Mouse (Mus musculus) small intestine, adult 2 months (tissue): ENCODE results near the gene Rmnd5a. TPM values are rescaled to one million over a fixed set of nuclear protein-coding genes. Genes with fewer than 3 reads are reported as not detected.
"Not testable (repeated sequence)": the region's sequence is repeated elsewhere in the genome, so short reads cannot be mapped to it uniquely, and the experiment has no call there.

Experiments
- H3K27ac ChIP-seq: fragments of 200-500 bp; 2 replicates; pipeline ENCODE4 v1.5.1; 2012; ENCODE audit warnings: low read depth, low read length, control low read depth, inconsistent platforms; ENCODE audit not compliant: insufficient read depth
- H3K27me3 ChIP-seq: fragments of 200-500 bp; 2 replicates; pipeline ENCODE4 v1.6.1; 2012; ENCODE audit warnings: mild to moderate bottlenecking, moderate library complexity, low read length, inconsistent platforms; ENCODE audit not compliant: control insufficient read depth, insufficient read depth
- H3K36me3 ChIP-seq: fragments of 200-500 bp; 2 replicates; pipeline ENCODE4 v1.6.1; 2012; ENCODE audit warnings: mild to moderate bottlenecking, low read length, control low read depth, inconsistent platforms; ENCODE audit not compliant: control insufficient read depth, insufficient read depth
- H3K4me1 ChIP-seq: fragments of 200-500 bp; 2 replicates; pipeline ENCODE4 v1.6.1; 2012; ENCODE audit warnings: low read length, inconsistent platforms, mixed read lengths; ENCODE audit not compliant: control insufficient read depth, insufficient read depth, insufficient read length
- H3K4me3 ChIP-seq: fragments of 200-500 bp; 2 replicates; pipeline ENCODE4 v1.5.1; 2012; ENCODE audit warnings: low read depth, mild to moderate bottlenecking, control low read depth, inconsistent platforms, low read length, moderate library complexity
- CTCF ChIP-seq: fragments of 200-500 bp; IDR thresholded peaks from 2 replicates; pipeline ENCODE4 v1.5.1; 2012; ENCODE audit warnings: low read depth, mild to moderate bottlenecking, control low read depth, inconsistent platforms, low read length, moderate library complexity, mixed read lengths; ENCODE audit not compliant: insufficient replicate concordance, insufficient read length; ENCODE audit errors: extremely low read depth
- POLR2A ChIP-seq: fragments of 200-500 bp; IDR thresholded peaks from 2 replicates; pipeline ENCODE4 v1.6.1; 2012; ENCODE audit warnings: low read depth, mild to moderate bottlenecking, control low read depth, inconsistent platforms, low read length, moderate library complexity
- WGBS: fragments of 180-500 bp; shearing (Covaris S2); methylation state at CpG from one replicate; pipeline ENCODE4 v1.1.7; 2018; 5-methylcytosine and 5-hydroxymethylcytosine counted together
- polyA plus RNA-seq: library from polyadenylated mRNA; depleted of rRNA; stranded (reverse); fragments of >200 nt; gene quantifications from 2 replicates; pipeline ENCODE4 v1.2.3, GENCODE M21; 2012

Gene Rmnd5a
- polyA plus RNA-seq, 1 experiment, result 12.5 TPM

DNA sequence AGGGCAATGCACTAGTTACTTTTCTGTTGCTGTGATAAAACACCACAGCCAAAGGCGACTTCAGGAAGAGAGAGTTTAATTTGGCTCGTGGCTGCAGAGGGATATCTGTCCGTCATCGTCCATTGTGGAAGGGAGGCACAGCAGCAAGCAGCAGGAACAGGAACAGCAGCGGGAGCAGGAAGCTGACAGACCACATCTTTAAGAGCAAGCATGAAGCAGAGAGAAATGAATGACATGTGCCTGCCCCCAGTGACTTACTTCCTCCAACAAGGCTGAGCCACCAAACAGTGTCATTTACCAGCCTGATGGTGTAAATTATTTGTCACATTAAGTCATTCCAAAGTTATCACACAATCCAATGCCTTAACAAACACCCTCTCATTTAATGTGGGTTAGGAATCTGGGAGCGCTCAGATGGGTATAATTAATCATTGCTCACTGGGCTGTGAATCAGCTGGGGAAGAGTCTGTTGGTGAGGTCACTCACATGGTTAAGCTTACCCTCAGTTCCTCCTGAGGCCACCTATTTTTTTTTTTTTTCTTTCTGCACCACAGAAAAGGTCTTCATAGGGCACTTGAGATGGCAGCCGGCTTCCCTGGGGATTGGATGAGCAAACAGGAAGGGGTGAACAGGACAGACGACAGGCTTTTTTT is 17.6 kb upstream of the Rmnd5a start:
- Histone ChIP-seq H3K27ac (no peak overlapping the region), H3K27me3 (no peaks in the 10 kb centered on the region), H3K4me1 (no peaks in the 10 kb centered on the region), H3K36me3 (no peaks in the 10 kb centered on the region), H3K4me3 (no peak overlapping the region)
- TF ChIP-seq POLR2A, result no peak
- no peak for TF ChIP-seq CTCF
- WGBS, result 80% methylated on average over 8 of the region's 8 CpGs

DNA sequence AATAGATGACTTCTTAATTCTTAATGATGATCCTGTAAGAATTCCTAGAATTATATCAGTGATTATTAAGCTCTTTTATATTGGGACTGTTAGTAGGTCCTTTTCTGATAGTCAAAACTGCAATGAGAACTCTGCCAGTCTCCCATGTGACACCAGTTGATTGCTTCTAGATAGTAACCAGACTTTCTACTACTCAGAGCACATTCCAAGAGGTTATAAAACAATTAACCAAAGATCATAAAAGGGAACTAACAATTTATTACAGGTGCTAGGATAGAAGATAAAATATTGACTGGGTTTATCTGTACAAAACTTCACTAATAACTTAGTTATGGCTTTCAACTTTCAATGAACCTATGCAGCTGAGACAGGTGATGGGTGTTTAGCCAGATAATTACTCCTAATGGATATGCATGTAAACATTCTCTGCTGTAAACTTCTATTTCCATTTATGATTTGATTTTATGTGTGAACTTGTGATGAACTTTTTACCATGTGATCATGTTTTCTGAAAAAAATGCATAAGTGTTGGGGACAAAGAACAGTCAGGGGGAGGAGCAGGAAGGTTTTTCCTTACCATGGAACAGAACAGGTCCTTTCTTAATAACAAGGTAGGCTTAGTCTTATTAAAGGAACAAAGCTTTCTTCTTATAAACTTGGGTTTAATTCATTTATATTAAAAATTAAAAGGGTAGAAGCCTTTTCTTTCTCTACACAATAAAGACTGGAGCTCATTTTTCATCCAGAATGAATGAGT is 13.7 kb upstream of the Rmnd5a start:
- H3K4me1 ChIP-seq, H3K36me3 ChIP-seq, H3K27ac ChIP-seq, H3K4me3 ChIP-seq, H3K27me3 ChIP-seq: not testable (repeated sequence)

DNA sequence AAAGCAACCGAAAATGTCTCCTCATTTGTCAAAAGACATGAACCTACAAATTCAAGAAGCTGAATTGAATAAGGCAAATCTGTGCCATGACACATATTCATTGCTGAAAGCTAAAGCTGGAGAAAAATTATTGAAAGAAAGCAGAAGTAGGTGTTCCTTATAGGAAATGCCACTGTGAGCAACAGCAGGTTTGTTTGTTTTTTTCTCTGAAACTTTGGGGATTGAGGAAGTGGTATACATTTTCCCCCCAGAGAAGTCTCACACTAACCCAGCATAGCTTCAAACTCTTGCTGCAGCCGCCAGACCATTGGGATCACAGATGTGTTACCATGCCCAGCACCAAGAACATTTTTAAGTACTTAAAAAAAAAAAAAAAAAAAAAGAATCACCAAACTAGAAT is 12.4 kb upstream of the Rmnd5a start:
- Histone ChIP-seq H3K27ac (no peak overlapping the region), H3K4me3 (no peak overlapping the region), H3K36me3 (no peaks in the 10 kb centered on the region), H3K4me1 (no peaks in the 10 kb centered on the region), H3K27me3 (no peaks in the 10 kb centered on the region)
- 80% methylated on average over 2 of the region's 2 CpGs for WGBS
- TF ChIP-seq POLR2A (no peak), CTCF (no peak)

DNA sequence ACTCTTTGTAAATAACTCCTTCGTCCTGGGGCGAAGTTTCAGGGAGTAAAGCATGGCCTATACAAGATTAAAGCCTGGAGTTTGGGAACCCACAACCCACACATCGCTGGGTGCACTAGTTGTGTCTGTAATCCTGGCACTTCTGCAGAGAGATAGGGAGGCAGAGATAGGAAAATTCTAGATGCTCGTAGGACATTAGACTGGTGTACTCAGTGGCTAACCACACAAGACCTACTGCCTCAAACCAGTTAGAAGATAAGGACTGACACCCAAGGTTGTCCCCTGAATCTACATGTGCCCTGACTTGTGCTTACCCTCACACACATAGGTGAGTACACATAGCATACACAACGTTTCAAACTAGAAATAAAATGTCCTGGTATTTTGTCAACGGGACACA is 5.1 kb upstream of the Rmnd5a start:
- no peak overlapping the region for H3K27ac ChIP-seq
- TF ChIP-seq CTCF (no peak), POLR2A (no peak)
- no peak overlapping the region for H3K4me3 ChIP-seq
- WGBS, result 86% methylated on average over 6 of the region's 6 CpGs
- H3K4me1 ChIP-seq, result peaks cover 3% of the 10 kb centered on the region
- no peaks in the 10 kb centered on the region for H3K36me3 ChIP-seq
- H3K27me3 ChIP-seq, result no peaks in the 10 kb centered on the region

DNA sequence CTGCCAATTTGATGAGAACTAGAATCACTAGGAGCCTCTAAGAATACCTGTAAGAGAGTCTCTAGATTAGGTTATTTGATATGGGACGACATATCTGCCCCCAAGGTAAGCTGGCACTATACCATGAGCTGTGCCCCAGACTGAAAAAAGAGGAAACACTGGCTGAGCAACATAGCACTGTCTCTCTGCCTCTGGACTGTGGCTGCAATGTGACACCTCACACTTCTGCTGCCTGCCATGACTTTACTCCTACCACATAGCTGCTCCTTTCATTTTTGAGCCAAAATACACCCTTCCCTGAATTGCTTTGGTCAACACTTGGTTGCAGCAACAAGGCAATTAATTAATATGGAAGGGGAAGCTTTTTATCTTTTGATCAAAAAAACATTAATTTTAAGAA is 4.3 kb upstream of the Rmnd5a start:
- Histone ChIP-seq H3K4me3 (no peak overlapping the region), H3K27ac (no peak overlapping the region), H3K4me1 (peaks cover 3% of the 10 kb centered on the region), H3K27me3 (no peaks in the 10 kb centered on the region), H3K36me3 (no peaks in the 10 kb centered on the region)
- WGBS, result 42% methylated on average over 1 of the region's 1 CpGs
- TF ChIP-seq POLR2A, result no peak
- TF ChIP-seq CTCF, result no peak

DNA sequence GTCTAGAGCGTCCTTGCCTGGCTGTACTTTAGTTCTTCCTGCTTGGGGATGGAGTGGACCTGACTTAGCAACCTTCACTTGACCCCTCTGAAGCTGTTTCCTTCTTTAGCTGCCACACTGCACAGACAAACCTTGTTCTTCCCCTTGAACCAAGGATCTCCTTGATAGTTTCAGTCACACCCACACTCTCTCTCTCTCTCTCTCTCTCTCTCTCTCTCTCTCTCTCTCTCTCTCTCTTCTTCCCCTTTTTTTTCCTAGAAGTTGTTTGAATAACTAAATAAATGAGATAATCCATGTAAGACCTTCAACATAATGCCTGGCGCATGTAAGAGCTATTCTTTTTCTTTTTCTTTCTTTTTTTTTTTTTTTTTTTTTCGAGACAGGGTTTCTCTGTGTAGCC is 1.7 kb upstream of the Rmnd5a start:
- 71% methylated on average over 3 of the region's 3 CpGs for WGBS
- no peak overlapping the region for H3K27ac ChIP-seq

DNA sequence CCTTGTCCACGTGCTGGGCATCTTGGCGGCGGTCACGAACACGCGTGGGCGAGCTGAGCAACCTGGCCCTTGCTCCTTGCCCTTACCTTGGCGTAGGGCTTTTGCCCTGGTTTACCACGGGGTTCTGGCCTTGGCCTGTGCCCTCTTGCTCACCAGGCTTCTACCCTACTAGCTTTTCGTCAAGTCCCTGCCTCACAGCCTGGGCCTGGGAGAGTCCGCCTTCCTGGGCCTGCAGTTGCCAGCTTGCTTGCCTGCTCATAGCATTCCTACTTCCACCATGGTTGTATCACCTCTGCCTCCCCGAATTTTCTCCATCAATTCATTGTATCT is 779 bp upstream of the Rmnd5a start:
- no peaks in the 10 kb centered on the region for H3K36me3 ChIP-seq
- peak overlapping the region; percentile 83 for H3K4me3 ChIP-seq
- H3K4me1 ChIP-seq, result peaks cover 9% of the 10 kb centered on the region
- TF ChIP-seq POLR2A, result no peak
- no peak for TF ChIP-seq CTCF
- WGBS, result 4% methylated on average over 12 of the region's 12 CpGs
- peak overlapping the region; percentile 91 for H3K27ac ChIP-seq
- H3K27me3 ChIP-seq, result no peaks in the 10 kb centered on the region

More for the DNA sequence above, 1.7 kb upstream of the Rmnd5a start:
- TF ChIP-seq CTCF (no peak), POLR2A (no peak)
- H3K36me3 ChIP-seq, result no peaks in the 10 kb centered on the region
- H3K27me3 ChIP-seq, result no peaks in the 10 kb centered on the region
- peaks cover 9% of the 10 kb centered on the region for H3K4me1 ChIP-seq
- H3K4me3 ChIP-seq, result no peak overlapping the region
